Mouse (Mus musculus): ENCODE data around the gene Magel2.

Magel2 gene

DNA sequence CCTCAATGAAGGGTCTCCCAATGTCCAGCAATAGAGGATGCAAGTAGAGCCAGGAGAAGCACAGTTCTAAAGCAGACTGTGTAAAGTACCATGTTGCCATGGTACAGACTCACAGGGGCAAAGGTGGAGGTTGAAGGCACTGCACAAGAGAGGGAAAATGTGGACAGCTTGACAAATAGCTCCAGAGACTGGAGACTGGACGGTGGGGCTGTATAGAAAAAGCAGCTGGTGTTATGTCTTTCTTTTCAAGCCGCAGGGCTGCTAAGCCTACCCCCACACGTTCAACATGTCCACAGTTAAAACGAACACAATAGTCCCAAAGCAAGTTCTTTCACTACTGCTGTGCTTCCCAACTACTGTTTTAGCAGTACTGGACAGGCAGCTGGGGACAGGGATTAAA lies 46.4 kb downstream of the Magel2 start:
- DNase-seq (ENCODE audit: low spot score), result peak; percentile 74

DNA sequence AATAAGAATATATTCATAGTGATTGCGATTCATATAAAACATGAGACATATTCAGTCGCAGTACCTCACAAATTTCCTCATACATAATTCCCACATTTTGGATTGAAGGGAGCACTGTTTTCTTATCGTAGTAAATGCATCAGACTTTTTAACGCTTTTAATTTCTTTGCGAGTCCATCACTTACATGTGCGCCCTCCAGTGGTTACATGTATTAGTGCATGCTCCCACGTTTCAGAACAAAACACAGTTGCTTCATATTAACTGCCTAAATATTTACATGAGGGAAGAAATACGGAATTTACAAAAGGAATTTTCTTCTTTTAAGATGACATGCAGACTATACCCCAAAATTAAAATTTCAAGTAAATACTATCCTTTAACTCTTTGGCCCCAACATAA lies 51.5 kb downstream of the Magel2 start:
- DNase-seq (ENCODE audit: low spot score), result peak; percentile 62

Data from embryo, embryonic 10.5 days (tissue).